8 mouse cellular contexts compared by ENCODE assay signal in the genomic region with DNA sequence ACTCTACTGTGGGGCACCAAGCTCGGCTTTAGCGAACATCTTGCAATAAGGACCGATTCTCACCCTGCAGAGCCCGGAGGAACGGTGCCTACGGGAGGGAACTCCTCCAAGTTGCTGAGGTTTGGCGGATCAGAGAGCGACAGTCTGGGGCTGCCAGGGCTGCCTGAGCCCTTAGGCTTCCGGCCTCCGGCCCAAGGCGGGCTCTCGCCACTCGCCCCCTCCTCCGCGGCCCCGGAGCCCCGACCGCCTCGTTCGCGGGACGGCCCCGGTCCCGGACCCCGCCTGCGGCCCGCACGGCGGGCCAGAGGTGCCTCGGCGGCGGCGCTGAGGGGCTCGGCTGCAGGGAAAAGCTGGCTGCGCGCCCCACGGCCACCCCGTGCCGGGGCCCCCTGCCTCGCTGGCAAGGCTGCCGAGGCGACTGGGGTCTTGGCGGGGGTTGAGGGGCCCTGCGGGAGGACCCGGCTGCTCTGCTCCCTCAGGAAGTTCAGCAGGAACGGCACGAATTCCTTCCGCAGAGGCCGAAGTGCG.
DNase-seq lines count a peak whose midpoint lies in the region; ATAC-seq and TF ChIP-seq lines count a peak whose summit lies in the region.

No protein-coding gene starts in this region.

- TF ChIP-seq CTCF in gastrocnemius, adult 2 months (IDR thresholded peaks at IDR 0.05) = no peak

- peak; percentile 27 for ATAC-seq in heart, embryonic 12.5 days (ENCODE audit: insufficient number of reproducible peaks, low FRiP score)
- peak; percentile 4 for ATAC-seq in liver, embryonic 11.5 days (replicated peaks; ENCODE audit: low FRiP score)
- peak; percentile 73 for ATAC-seq in neural tube, embryonic 13.5 days (ENCODE audit: low read depth)

- no peaks in the 10 kb centered on the region for H3K9me3 ChIP-seq in heart, embryonic 12.5 days (replicated peaks)
- no peaks in the 10 kb centered on the region for H3K9me3 ChIP-seq in liver, embryonic 11.5 days (ENCODE audit: control insufficient read depth, low read length)
- H3K9me3 ChIP-seq in neural tube, embryonic 13.5 days = no peaks in the 10 kb centered on the region

- H3K4me1 ChIP-seq in heart, embryonic 12.5 days (replicated peaks) = peaks cover 27% of the 10 kb centered on the region
- H3K4me1 ChIP-seq in liver, embryonic 11.5 days (replicated peaks; ENCODE audit: control insufficient read depth, insufficient read depth, low read length) = peaks cover 25% of the 10 kb centered on the region
- H3K4me1 ChIP-seq in neural tube, embryonic 13.5 days (replicated peaks) = peaks cover 37% of the 10 kb centered on the region

- H3K4me2 ChIP-seq in heart, embryonic 12.5 days = peak overlapping the region; percentile 98
- H3K4me2 ChIP-seq in liver, embryonic 11.5 days = peak overlapping the region; percentile 93
- peak overlapping the region; percentile 95 for H3K4me2 ChIP-seq in neural tube, embryonic 13.5 days

- peak overlapping the region; percentile 93 for H3K27ac ChIP-seq in gastrocnemius, adult 2 months
- H3K27ac ChIP-seq in heart, embryonic 12.5 days (ENCODE audit: poor library complexity, severe bottlenecking) = peak overlapping the region; percentile 98
- peak overlapping the region; percentile 95 for H3K27ac ChIP-seq in liver, embryonic 11.5 days (ENCODE audit: low read depth, low read length)
- peak overlapping the region; percentile 92 for H3K27ac ChIP-seq in neural tube, embryonic 13.5 days (replicated peaks)

- no peaks in the 10 kb centered on the region for H3K27me3 ChIP-seq in heart, embryonic 12.5 days (replicated peaks)
- H3K27me3 ChIP-seq in liver, embryonic 11.5 days (replicated peaks; ENCODE audit: control insufficient read depth, insufficient read depth, low read length) = no peaks in the 10 kb centered on the region
- no peaks in the 10 kb centered on the region for H3K27me3 ChIP-seq in neural tube, embryonic 13.5 days

- peak overlapping the region; percentile 84 for H3K4me3 ChIP-seq in gastrocnemius, adult 2 months
- H3K4me3 ChIP-seq in heart, embryonic 12.5 days = peak overlapping the region; percentile 88
- peak overlapping the region; percentile 92 for H3K4me3 ChIP-seq in liver, embryonic 11.5 days (ENCODE audit: low read depth, low read length)
- H3K4me3 ChIP-seq in neural tube, embryonic 13.5 days = peak overlapping the region; percentile 92

- under 1% methylated on average over 50 of the region's 50 CpGs for WGBS in heart, embryonic 12.5 days
- WGBS in liver, embryonic 11.5 days = under 1% methylated on average over 50 of the region's 50 CpGs
- WGBS in neural tube, embryonic 13.5 days = under 1% methylated on average over 49 of the region's 50 CpGs

- intact Hi-C loops in gastrocnemius, adult 2 months (cut with DNase I) = loop anchor here (1.0 to 2.0 kb wide), 2 partner anchors 119 to 136 kb away; no protein-coding TSS in a partner anchor

- H3K36me3 ChIP-seq in heart, embryonic 12.5 days = peaks cover 31% of the 10 kb centered on the region
- peaks cover 22% of the 10 kb centered on the region for H3K36me3 ChIP-seq in liver, embryonic 11.5 days (ENCODE audit: control insufficient read depth, insufficient read depth, low read length)
- H3K36me3 ChIP-seq in neural tube, embryonic 13.5 days = peaks cover 30% of the 10 kb centered on the region

- peak overlapping the region; percentile 96 for H3K9ac ChIP-seq in heart, embryonic 12.5 days
- H3K9ac ChIP-seq in liver, embryonic 11.5 days (ENCODE audit: low read depth, low read length) = peak overlapping the region; percentile 95
- peak overlapping the region; percentile 95 for H3K9ac ChIP-seq in neural tube, embryonic 13.5 days

- DNase-seq in gastrocnemius, adult 2 months = no peak
- no peak for DNase-seq in gastrocnemius, adult 8-10 months (ENCODE audit: low spot score in 2 of 2)
- DNase-seq in A20 (ENCODE audit: low read depth, low spot score) = peak; percentile 54
- DNase-seq in adrenal gland, postnatal 36 days = peak; percentile 25 to 42
- peak; percentile 56 for DNase-seq in liver, embryonic 11.5 days (ENCODE audit: low spot score)
- no peak for DNase-seq in right cerebral cortex, adult 18-20 months

Comparison
In these comparisons a context has a peak if more than half of its experiments do, and no peak if none do; other contexts are left out.
1. DNase-seq: peak in A20 (single experiment), adrenal gland, postnatal 36 days (2 of 2) and liver, embryonic 11.5 days (single experiment); none in gastrocnemius, adult 2 months (single experiment), gastrocnemius, adult 8-10 months (0 of 2) and right cerebral cortex, adult 18-20 months (single experiment).
2. ATAC-seq: peak in every context shown above with its lines; median percentile 73 in neural tube, embryonic 13.5 days; 27 in heart, embryonic 12.5 days; 4 in liver, embryonic 11.5 days.
3. Peak in every context shown above with its lines, with median percentiles within 50 percentile points of each other: H3K27ac ChIP-seq, H3K4me3 ChIP-seq, H3K4me2 ChIP-seq and H3K9ac ChIP-seq.